Mouse (Mus musculus) brown adipose tissue, adult 24 weeks (tissue): ENCODE data around the gene Catsperz. TPM values are rescaled to one million over a fixed set of nuclear protein-coding genes. Genes with fewer than 3 reads are reported as not detected.

ENCODE experiments used
- H3K27ac ChIP-seq: fragments of 200-500 bp; replicated peaks from 2 replicates; pipeline ENCODE4 v1.5.1; 2012; ENCODE audit warnings: low read depth, mild to moderate bottlenecking, low read length
- H3K4me1 ChIP-seq: fragments of 200-500 bp; 2 replicates; pipeline ENCODE4 v1.6.1; 2012; ENCODE audit warnings: low read length, mixed read lengths; ENCODE audit not compliant: control insufficient read depth, insufficient read depth, insufficient read length
- H3K4me3 ChIP-seq: fragments of 200-500 bp; 2 replicates; pipeline ENCODE4 v1.5.1; 2012; ENCODE audit warnings: low read depth, mild to moderate bottlenecking, low read length, moderate library complexity; ENCODE audit not compliant: insufficient read depth
- polyA plus RNA-seq: library from polyadenylated mRNA; stranded (reverse); fragments of >200 nt; gene quantifications from 2 replicates; pipeline ENCODE4 v1.2.4, GENCODE M21; 2012; ENCODE audit not compliant: missing spikeins, insufficient read depth, insufficient read length

Catsperz gene
- polyA plus RNA-seq, 1 experiment: not detected

GRCm38 (mm10) chr19:6951994-6952711, 27.0 kb upstream of the Catsperz start:
- H3K4me1 ChIP-seq: peaks cover 10% of the 10 kb centered on the region
- H3K27ac ChIP-seq: peak overlapping the region; percentile 94
- H3K4me3 ChIP-seq: peak overlapping the region; percentile 74

GRCm38 (mm10) chr19:6951381-6951968, 26.3 kb upstream of the Catsperz start:
- Histone ChIP-seq H3K4me3 (peak overlapping the region; percentile 75), H3K27ac (peak overlapping the region; percentile 94), H3K4me1 (peaks cover 10% of the 10 kb centered on the region)

- peak overlapping the region; percentile 75 for H3K4me3 ChIP-seq
- peaks cover 10% of the 10 kb centered on the region for H3K4me1 ChIP-seq
- peak overlapping the region; percentile 84 for H3K27ac ChIP-seq
Measured at GRCm38 (mm10) chr19:6950613-6951153, 25.5 kb upstream of the Catsperz start.

- Histone ChIP-seq H3K27ac (no peak overlapping the region), H3K4me3 (peak overlapping the region; percentile 75; the same call in 1 of the 2 replicates), H3K4me1 (peaks cover 10% of the 10 kb centered on the region)
Measured at GRCm38 (mm10) chr19:6949951-6950350, 24.8 kb upstream of the Catsperz start.

- peaks cover 10% of the 10 kb centered on the region for H3K4me1 ChIP-seq
- no peak overlapping the region for H3K4me3 ChIP-seq
- no peak overlapping the region for H3K27ac ChIP-seq
Measured at GRCm38 (mm10) chr19:6949532-6949931, 24.4 kb upstream of the Catsperz start.

- no peak overlapping the region for H3K27ac ChIP-seq
- peaks cover 8% of the 10 kb centered on the region for H3K4me1 ChIP-seq
- no peak overlapping the region for H3K4me3 ChIP-seq
Measured at GRCm38 (mm10) chr19:6948186-6948585, 23.0 kb upstream of the Catsperz start.

- Histone ChIP-seq H3K4me1 (peaks cover 4% of the 10 kb centered on the region), H3K4me3 (no peak overlapping the region)
Measured at GRCm38 (mm10) chr19:6947742-6948141, 22.6 kb upstream of the Catsperz start.

GRCm38 (mm10) chr19:6943709-6944108, 18.5 kb upstream of the Catsperz start:
- no peak overlapping the region for H3K4me3 ChIP-seq
- no peak overlapping the region for H3K27ac ChIP-seq
- H3K4me1 ChIP-seq: peaks cover 5% of the 10 kb centered on the region; the same call in 1 of the 2 replicates

More at GRCm38 (mm10) chr19:6947742-6948141, 22.6 kb upstream of the Catsperz start:
- no peak overlapping the region for H3K27ac ChIP-seq

GRCm38 (mm10) chr19:6942764-6943163, 17.6 kb upstream of the Catsperz start:
- Histone ChIP-seq H3K4me1 (peaks cover 5% of the 10 kb centered on the region; the same call in 1 of the 2 replicates), H3K27ac (peak overlapping the region; percentile 79), H3K4me3 (peak overlapping the region; percentile 70)

- H3K4me1 ChIP-seq: peaks cover 5% of the 10 kb centered on the region; the same call in 1 of the 2 replicates
- peak within 1 kb of the TSS; percentile 82 for H3K4me3 ChIP-seq
- peak within 1 kb of the TSS; percentile 84 for H3K27ac ChIP-seq
Measured at GRCm38 (mm10) chr19:6942249-6942691, 17.1 kb upstream of the Catsperz start, which contains the start of gene Gpr137. TSS of gene Gpr137 (minus strand) at chr19:6942480.

- Histone ChIP-seq H3K4me3 (peak within 1 kb of the TSS; percentile 82), H3K27ac (peak within 1 kb of the TSS; percentile 84), H3K4me1 (peaks cover 5% of the 10 kb centered on the region; the same call in 1 of the 2 replicates)
Measured at GRCm38 (mm10) chr19:6941372-6942248, 16.4 kb upstream of the Catsperz start, which contains the start of gene Bad. TSS of gene Bad (plus strand) at chr19:6941861.

- Histone ChIP-seq H3K27ac (peak overlapping the region; percentile 72), H3K4me1 (peaks cover 5% of the 10 kb centered on the region; the same call in 1 of the 2 replicates), H3K4me3 (peak overlapping the region; percentile 82)
Measured at GRCm38 (mm10) chr19:6940396-6941351, 15.5 kb upstream of the Catsperz start.

GRCm38 (mm10) chr19:6939106-6940002, 14.2 kb upstream of the Catsperz start:
- Histone ChIP-seq H3K27ac (no peak overlapping the region), H3K4me3 (no peak overlapping the region), H3K4me1 (peaks cover 5% of the 10 kb centered on the region; the same call in 1 of the 2 replicates)
